26 mouse cellular contexts compared by ENCODE assay signal in genomic region chr9:64261023-64261422, GRCm38 (mm10). TPM values are rescaled to one million over a fixed set of nuclear protein-coding genes. Genes with fewer than 3 reads are reported as not detected.
DNase-seq lines count a peak whose midpoint lies in the region; ATAC-seq and TF ChIP-seq lines count a peak whose summit lies in the region.
"Had no signal": no experiment of that assay in that cellular context is flagged by ENCODE, and none has a peak within 500 bp of the region (broad histone marks: within the 10 kb centered on the region; RNA-seq: fewer than 3 reads in every experiment).

No protein-coding gene starts in this region.

- no peaks in the 10 kb centered on the region for H3K79me2 ChIP-seq in MEL (ENCODE audit: control insufficient read depth, insufficient read depth, low read length, poor library complexity)
- H3K79me2 ChIP-seq in myocyte (ENCODE audit: control insufficient read depth, insufficient read depth) = no peaks in the 10 kb centered on the region

- no peak overlapping the region for H3ac ChIP-seq in myocyte (ENCODE audit: control insufficient read depth, insufficient read length)

- H3K4me3 ChIP-seq in MEL (ENCODE audit: control insufficient read depth in 1 of 2, insufficient read depth in 1 of 2, low read depth in 2 of 2, low read length in 2 of 2) (peak overlapping the region in 1 of 2 experiments; percentile 19; a peak in 1 of 4 replicates), myocyte (no peak overlapping the region)
- no peak overlapping the region for H3K4me3 ChIP-seq in forebrain, embryonic 13.5 days
- H3K4me3 ChIP-seq: forebrain, embryonic 15.5 days; gastrocnemius, adult 2 months; hindbrain, embryonic 12.5 days; intestine, embryonic 15.5 days had no signal

- H3K9ac ChIP-seq in MEL (ENCODE audit: control insufficient read depth, low read depth, low read length, poor library complexity, severe bottlenecking) = no peak overlapping the region
- no peak overlapping the region for H3K9ac ChIP-seq in forebrain, embryonic 13.5 days
- H3K9ac ChIP-seq: forebrain, embryonic 15.5 days; hindbrain, embryonic 12.5 days; intestine, embryonic 15.5 days had no signal

- 92% methylated on average over 4 of the region's 4 CpGs for WGBS in forebrain, embryonic 13.5 days

- no peak for TF ChIP-seq RAD21 in MEL (IDR thresholded peaks at IDR 0.05; ENCODE audit: low read depth, low read length)

- H3K27me3 ChIP-seq in MEL (ENCODE audit: control insufficient read depth in 1 of 2, insufficient read depth in 2 of 2, low read length in 2 of 2) (no peaks in the 10 kb centered on the region; a peak in 1 of 4 replicates), myocyte (ENCODE audit: control insufficient read depth, insufficient read depth, insufficient read length) (no peaks in the 10 kb centered on the region)
- H3K27me3 ChIP-seq in forebrain, embryonic 13.5 days = no peaks in the 10 kb centered on the region
- H3K27me3 ChIP-seq: forebrain, embryonic 15.5 days; hindbrain, embryonic 12.5 days; intestine, embryonic 15.5 days had no signal

- TF ChIP-seq POLR2A in MEL (IDR thresholded peaks at IDR 0.05; ENCODE audit: control insufficient read depth in 1 of 2, insufficient read depth in 1 of 2, low read depth in 1 of 2, low read length in 2 of 2, poor library complexity in 1 of 2) = no peak
- TF ChIP-seq POLR2A in myocyte (IDR thresholded peaks at IDR 0.05; ENCODE audit: insufficient read length, low read depth) = no peak

- H3K36me3 ChIP-seq in MEL (ENCODE audit: control insufficient read depth in 1 of 2, insufficient read depth in 2 of 2, low read length in 2 of 2) (peaks cover 0 to 4% of the 10 kb centered on the region in 2 experiments; a peak in 1 of 4 replicates), myocyte (ENCODE audit: control insufficient read depth, insufficient read depth) (no peaks in the 10 kb centered on the region)
- H3K36me3 ChIP-seq in forebrain, embryonic 13.5 days (ENCODE audit: poor library complexity, severe bottlenecking) = no peaks in the 10 kb centered on the region
- H3K36me3 ChIP-seq: forebrain, embryonic 15.5 days; hindbrain, embryonic 12.5 days; intestine, embryonic 15.5 days had no signal

- peak; percentile 20; the same call in 1 of the 2 replicates for ATAC-seq in frontal cortex, adult (ENCODE audit: low TSS enrichment)
- no peak for ATAC-seq in forebrain, embryonic 13.5 days
- ATAC-seq: activated CD4-positive, CD25-positive, alpha-beta regulatory T cell, adult 4 months; CD4-positive, CD25-positive, alpha-beta regulatory T cell, adult 4 months; forebrain, embryonic 15.5 days; hindbrain, embryonic 16.5 days; intestine, embryonic 15.5 days had no signal

- no peak for TF ChIP-seq CTCF in MEL (IDR thresholded peaks at IDR 0.05 in 2 of 3, conservative IDR thresholded peaks at IDR 0.05 in 1 of 3; ENCODE audit: control insufficient read depth in 1 of 3, insufficient read depth in 1 of 3, low read depth in 2 of 3, low read length in 3 of 3, poor library complexity in 1 of 3, severe bottlenecking in 1 of 3)

- no peaks in the 10 kb centered on the region; a peak in 1 of 4 replicates for H3K4me1 ChIP-seq in MEL (ENCODE audit: control insufficient read depth in 1 of 2, insufficient read depth in 2 of 2, low read length in 2 of 2)
- H3K4me1 ChIP-seq in forebrain, embryonic 13.5 days = no peaks in the 10 kb centered on the region
- H3K4me1 ChIP-seq: forebrain, embryonic 15.5 days; hindbrain, embryonic 12.5 days; intestine, embryonic 15.5 days had no signal

- no peak; a peak in 1 of 4 replicates for TF ChIP-seq EP300 in MEL (IDR thresholded peaks at IDR 0.05; ENCODE audit: low read depth in 1 of 2, low read length in 2 of 2)

- no peaks in the 10 kb centered on the region for H3K9me3 ChIP-seq in MEL (replicated peaks; ENCODE audit: insufficient read depth, low read length)
- 0 out of 2 replicates have a peak, but pooled peaks cover 2% of the 10 kb centered on the region for H3K9me3 ChIP-seq in forebrain, embryonic 13.5 days (replicated peaks)
- H3K9me3 ChIP-seq: forebrain, embryonic 15.5 days; hindbrain, embryonic 12.5 days; intestine, embryonic 15.5 days had no signal

- no peak overlapping the region for H3K27ac ChIP-seq in MEL (ENCODE audit: control insufficient read depth, low read depth, low read length)
- H3K27ac ChIP-seq in forebrain, embryonic 13.5 days = no peak overlapping the region
- H3K27ac ChIP-seq: forebrain, embryonic 15.5 days; gastrocnemius, adult 2 months; hindbrain, embryonic 12.5 days; intestine, embryonic 15.5 days had no signal

- DNase-seq in frontal cortex, postnatal 25 days (ENCODE audit: low spot score in 2 of 2) = no peak
- DNase-seq in MEL (ENCODE audit: low read depth, low spot score) (peak; percentile 25), NIH3T3 (ENCODE audit: low read depth) (peak; percentile 42)
- DNase-seq in thymus, postnatal 14 days = no peak
- DNase-seq in adrenal gland, postnatal 36 days = no peak
- DNase-seq: adrenal gland, adult 8-10 months; adrenal gland, postnatal 25 days; B cell, adult 2 months; cerebellum, adult 11-12 months; cerebellum, adult 9-10 months; cerebellum, postnatal 14 days; gastrocnemius, adult 2 months; gastrocnemius, postnatal 14 days; heart, adult 11 months; kidney, adult 11 months had no signal

- peak overlapping the region; percentile 51 for H3K4me2 ChIP-seq in myocyte (ENCODE audit: low read depth)
- no peak overlapping the region for H3K4me2 ChIP-seq in forebrain, embryonic 13.5 days
- H3K4me2 ChIP-seq: forebrain, embryonic 15.5 days; heart, embryonic 11.5 days; hindbrain, embryonic 12.5 days; intestine, embryonic 15.5 days had no signal

TF ChIP-seq in MEL, 35 proteins besides CTCF, POLR2A, EP300 and RAD21:
- no peak for TF ChIP-seq ZNF384 (IDR thresholded peaks at IDR 0.05; ENCODE audit: low read depth, low read length)
- TF ChIP-seq MYC (IDR thresholded peaks at IDR 0.05; ENCODE audit: low read depth, low read length) = no peak
- TF ChIP-seq ZC3H11A (IDR thresholded peaks at IDR 0.05; ENCODE audit: low read depth, low read length) = no peak
- TF ChIP-seq NRF1 (IDR thresholded peaks at IDR 0.05; ENCODE audit: insufficient read depth, low read depth, low read length, poor library complexity, severe bottlenecking) = no peak
- TF ChIP-seq POLR2AphosphoS5 (IDR thresholded peaks at IDR 0.05; ENCODE audit: borderline replicate concordance, low read depth, low read length) = no peak
- no peak for TF ChIP-seq MAX (IDR thresholded peaks at IDR 0.05; ENCODE audit: low read length)

TF ChIP-seq in myocyte, 11 proteins besides CTCF, POLR2A, EP300 and RAD21:
- no peak for TF ChIP-seq TCF3 (IDR thresholded peaks at IDR 0.05; ENCODE audit: insufficient read length, low read depth)
- peak; percentile 98 for TF ChIP-seq CEBPB (IDR thresholded peaks at IDR 0.05; ENCODE audit: insufficient read depth, poor library complexity, severe bottlenecking)
- no peak for TF ChIP-seq E2F4 (IDR thresholded peaks at IDR 0.05; ENCODE audit: insufficient read depth)
- no peak for TF ChIP-seq POLR2AphosphoS2 (IDR thresholded peaks at IDR 0.05; ENCODE audit: insufficient read length, low read depth)
- TF ChIP-seq REST (IDR thresholded peaks at IDR 0.05; ENCODE audit: insufficient read depth, insufficient read length) = no peak
- no peak for TF ChIP-seq MYOG (IDR thresholded peaks at IDR 0.05; ENCODE audit: control insufficient read depth in 1 of 3, insufficient read depth in 1 of 3, insufficient read length in 2 of 3, low read depth in 2 of 3)
- no peak for TF ChIP-seq SRF (IDR thresholded peaks at IDR 0.05; ENCODE audit: control insufficient read depth, insufficient read length, low read depth)

RNA-seq across cellular contexts. Expression of gene Map2k1, which starts 7.6 kb away (rescaled TPM):
- 29.2 and 40.4 TPM in 2 replicates for total RNA-seq in MEL (2012; rRNA removed)
- polyA plus RNA-seq in MEL (2012; ENCODE audit: insufficient read depth in 1 of 2, insufficient read length in 2 of 2, low read depth in 1 of 2, low replicate concordance in 2 of 2, missing spikeins in 1 of 2) (10 to 100 TPM in 1 of 2 experiments, not detected in 1; 48.0 TPM), myocyte (2012; fragmentation: generic; extraction: Trizol) (67.3 TPM)
- total RNA-seq in adrenal gland, postnatal 36 days (2021) = 10 to 100 TPM; 80.4 to 91.1 TPM
- polyA plus RNA-seq in forebrain, embryonic 13.5 days (2015; fragmentation: Nextera tagmentation; extraction: Ambion mirVana) = 40.3 and 42.6 TPM in 2 replicates

RNA-seq across cellular contexts. Expression of gene Tipin, which starts 20.4 kb away (rescaled TPM):
- total RNA-seq in MEL (2012; rRNA removed) = 176 and 189 TPM in 2 replicates
- polyA plus RNA-seq in MEL (2012; ENCODE audit: insufficient read depth in 1 of 2, insufficient read length in 2 of 2, low read depth in 1 of 2, low replicate concordance in 2 of 2, missing spikeins in 1 of 2) (100 to 1,000 TPM in 1 of 2 experiments, not detected in 1; 128 TPM), myocyte (2012; fragmentation: generic; extraction: Trizol) (33.1 TPM)
- total RNA-seq in adrenal gland, postnatal 36 days (2021) = 10 to 100 TPM; 15.9 to 20.6 TPM
- 243 and 245 TPM in 2 replicates for polyA plus RNA-seq in forebrain, embryonic 13.5 days (2015; fragmentation: Nextera tagmentation; extraction: Ambion mirVana)

RNA-seq across cellular contexts. Expression of gene Uchl4, which starts 26.0 kb away (rescaled TPM):
- total RNA-seq in MEL (2012; rRNA removed) = 0.27 and 0.42 TPM in 2 replicates
- 1 to 10 TPM in 1 of 2 experiments, not detected in 1; 7.4 TPM for polyA plus RNA-seq in MEL (2012; ENCODE audit: insufficient read depth in 1 of 2, insufficient read length in 2 of 2, low read depth in 1 of 2, low replicate concordance in 2 of 2, missing spikeins in 1 of 2)
- polyA plus RNA-seq in myocyte (2012; fragmentation: generic; extraction: Trizol) = 0.34 TPM
- total RNA-seq in adrenal gland, postnatal 36 days (2021) = 1 to 10 TPM; 2.5 to 2.7 TPM
- 2.4 and 2.8 TPM in 2 replicates for polyA plus RNA-seq in forebrain, embryonic 13.5 days (2015; fragmentation: Nextera tagmentation; extraction: Ambion mirVana)
- total RNA-seq: hematopoietic stem cell, adult 5-6 weeks had no signal

Comparison
In these comparisons a context has a peak if more than half of its experiments do, and no peak if none do; other contexts are left out.
1. DNase-seq: peak in MEL (single experiment) and NIH3T3 (single experiment); none in frontal cortex, postnatal 25 days (0 of 2), thymus, postnatal 14 days (single experiment) and adrenal gland, postnatal 36 days (0 of 2).